Mouse (Mus musculus) neural tube, embryonic 15.5 days (tissue): ENCODE data around the gene Tmem273. TPM values are rescaled to one million over a fixed set of nuclear protein-coding genes. Genes with fewer than 3 reads are reported as not detected.
A peak's percentile ranks its signal among the peaks of the same experiment; 100 is the strongest.

Experiments
- ATAC-seq: fragments of 200-750 bp; cut with Nextera tagmentation; 2 replicates; pipeline ENCODE4 v1.8.0; 2017; ENCODE audit warnings: mild to moderate bottlenecking, moderate TSS enrichment, moderate library complexity; ENCODE audit not compliant: low FRiP score
- H3K27ac ChIP-seq: fragments of 300-500 bp; sonication (generic); replicated peaks from 2 replicates; pipeline ENCODE4 v1.5.1; 2015; ENCODE audit warnings: mild to moderate bottlenecking, inconsistent platforms
- H3K27me3 ChIP-seq: fragments of 300-500 bp; sonication (generic); replicated peaks from 2 replicates; pipeline ENCODE4 v1.6.1; 2015; ENCODE audit warnings: inconsistent platforms
- H3K36me3 ChIP-seq: fragments of 300-500 bp; sonication (generic); 2 replicates; pipeline ENCODE4 v1.6.1; 2015; ENCODE audit warnings: inconsistent platforms
- H3K4me1 ChIP-seq: fragments of 300-500 bp; sonication (generic); 2 replicates; pipeline ENCODE4 v1.6.1; 2015; ENCODE audit warnings: inconsistent platforms
- H3K4me2 ChIP-seq: fragments of 300-500 bp; sonication (generic); 2 replicates; pipeline ENCODE4 v1.6.1; 2015; ENCODE audit warnings: inconsistent platforms, mild to moderate bottlenecking, moderate library complexity
- H3K4me3 ChIP-seq: fragments of 300-500 bp; sonication (generic); replicated peaks from 2 replicates; pipeline ENCODE4 v1.5.1; 2015; ENCODE audit warnings: mild to moderate bottlenecking, inconsistent platforms
- H3K9ac ChIP-seq: fragments of 300-500 bp; sonication (generic); replicated peaks from 2 replicates; pipeline ENCODE4 v1.6.1; 2015; ENCODE audit warnings: mild to moderate bottlenecking, inconsistent platforms
- H3K9me3 ChIP-seq: fragments of 300-500 bp; sonication (generic); replicated peaks from 2 replicates; pipeline ENCODE4 v1.6.1; 2016; ENCODE audit warnings: inconsistent platforms
- WGBS: fragments of 180-500 bp; shearing (Covaris S2); methylation state at CpG from one replicate; pipeline ENCODE4 v1.1.7; 2015; ENCODE audit warnings: mixed read lengths; 5-methylcytosine and 5-hydroxymethylcytosine counted together
- polyA plus RNA-seq: library from polyadenylated mRNA; unstranded; fragments of >200 nt; fragmentation: Nextera tagmentation; extraction: Ambion mirVana; gene quantifications from 2 replicates; pipeline ENCODE4 v1.2.1, GENCODE M21; 2015

The Tmem273 gene
- polyA plus RNA-seq, 1 experiment from 2014 or later = 0.40 TPM

DNA sequence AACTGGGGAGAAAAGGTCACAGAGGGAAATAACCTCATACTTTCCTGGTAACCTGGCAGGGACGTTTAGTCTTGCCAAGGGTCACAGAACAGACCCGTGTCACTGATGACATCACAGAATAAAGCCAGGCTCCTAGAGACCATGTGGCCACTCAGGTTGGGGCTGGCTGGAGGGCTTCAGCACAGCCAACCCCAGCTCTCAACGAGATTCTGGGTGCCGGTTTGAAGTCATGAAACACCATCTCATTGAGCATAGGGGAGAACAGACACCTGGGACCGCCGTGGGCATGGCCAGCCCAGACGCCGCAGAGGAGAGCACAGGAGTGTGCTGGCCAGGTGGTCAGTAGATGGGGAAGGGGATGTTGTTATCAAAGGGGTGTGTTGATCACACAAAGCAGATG is 48.1 kb downstream of the Tmem273 start, which contains the start of gene Fam170b:
Gene Fam170b (plus strand): TSS at position 116 of the 400 bp plus-strand sequence.
- Histone ChIP-seq H3K4me3 (no peak within 1 kb of the TSS), H3K9me3 (no peaks in the 10 kb centered on the region), H3K4me1 (no peaks in the 10 kb centered on the region), H3K36me3 (no peaks in the 10 kb centered on the region), H3K4me2 (no peak within 1 kb of the TSS), H3K27ac (no peak within 1 kb of the TSS), H3K9ac (no peak within 1 kb of the TSS), H3K27me3 (no peaks in the 10 kb centered on the region)
- no peak for ATAC-seq
- WGBS = 82% methylated on average over 8 of the region's 8 CpGs

DNA sequence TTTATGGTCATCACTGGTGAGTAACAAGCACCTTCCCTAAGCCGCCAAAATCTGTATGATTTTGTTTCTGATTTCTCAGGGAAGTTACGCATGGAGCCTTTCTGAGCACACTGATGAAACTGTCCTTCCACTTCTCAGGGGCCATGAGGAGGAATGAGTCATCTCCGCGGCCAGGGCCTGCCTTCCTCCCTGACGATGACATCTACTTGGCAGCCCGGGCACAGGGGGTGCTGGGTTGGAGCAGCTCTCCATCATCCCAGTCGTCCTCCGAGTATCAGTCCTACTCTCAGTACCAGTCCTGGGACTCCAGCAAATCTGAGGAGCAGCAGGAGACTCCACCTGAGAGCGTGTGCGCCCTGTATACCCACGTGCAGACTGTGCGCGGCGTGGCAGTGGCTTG is 49.4 kb downstream of the Tmem273 start:
- no peak overlapping the region for H3K4me3 ChIP-seq
- H3K27me3 ChIP-seq = no peaks in the 10 kb centered on the region
- H3K27ac ChIP-seq = no peak overlapping the region
- WGBS = 86% methylated on average over 14 of the region's 14 CpGs
- no peaks in the 10 kb centered on the region for H3K4me1 ChIP-seq
- no peak overlapping the region for H3K9ac ChIP-seq
- no peak for ATAC-seq
- no peak overlapping the region for H3K4me2 ChIP-seq
- no peaks in the 10 kb centered on the region for H3K36me3 ChIP-seq
- no peaks in the 10 kb centered on the region for H3K9me3 ChIP-seq

DNA sequence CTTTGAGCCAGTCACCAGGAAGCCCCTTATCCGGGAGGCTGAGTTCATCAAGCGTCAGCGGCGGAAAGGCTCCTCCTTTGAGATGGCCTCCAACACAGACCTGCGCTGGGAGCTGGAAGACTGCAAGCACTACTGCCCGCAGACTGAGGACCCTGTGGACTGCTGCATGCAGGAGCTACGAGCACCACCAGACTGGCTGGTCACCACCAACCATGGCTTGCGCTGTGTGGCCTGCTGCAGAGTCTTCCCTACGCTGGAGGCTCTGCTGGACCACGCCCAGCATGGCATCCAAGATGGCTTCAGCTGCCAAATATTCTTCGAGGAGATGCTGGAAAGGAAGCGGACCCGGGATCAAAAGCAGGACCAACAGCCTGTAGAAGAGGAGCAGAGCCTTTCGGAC is 49.8 kb downstream of the Tmem273 start:
- no peaks in the 10 kb centered on the region for H3K36me3 ChIP-seq
- H3K27me3 ChIP-seq = no peaks in the 10 kb centered on the region
- H3K4me1 ChIP-seq = no peaks in the 10 kb centered on the region
- 91% methylated on average over 14 of the region's 14 CpGs for WGBS
- H3K9ac ChIP-seq = no peak overlapping the region
- no peak overlapping the region for H3K4me2 ChIP-seq
- no peak for ATAC-seq
- H3K4me3 ChIP-seq = no peak overlapping the region
- no peak overlapping the region for H3K27ac ChIP-seq
- H3K9me3 ChIP-seq = no peaks in the 10 kb centered on the region

- H3K4me3 ChIP-seq = no peak overlapping the region
- H3K9ac ChIP-seq = no peak overlapping the region
- no peak overlapping the region for H3K4me2 ChIP-seq
- H3K36me3 ChIP-seq = no peaks in the 10 kb centered on the region
- no peaks in the 10 kb centered on the region for H3K4me1 ChIP-seq
- 90% methylated on average over 11 of the region's 11 CpGs for WGBS
- no peaks in the 10 kb centered on the region for H3K27me3 ChIP-seq
- no peak overlapping the region for H3K27ac ChIP-seq
- H3K9me3 ChIP-seq = no peaks in the 10 kb centered on the region
- ATAC-seq = no peak
Observed at GRCm38 (mm10) chr14:32836191-32836590, 50.4 kb downstream of the Tmem273 start.

DNA sequence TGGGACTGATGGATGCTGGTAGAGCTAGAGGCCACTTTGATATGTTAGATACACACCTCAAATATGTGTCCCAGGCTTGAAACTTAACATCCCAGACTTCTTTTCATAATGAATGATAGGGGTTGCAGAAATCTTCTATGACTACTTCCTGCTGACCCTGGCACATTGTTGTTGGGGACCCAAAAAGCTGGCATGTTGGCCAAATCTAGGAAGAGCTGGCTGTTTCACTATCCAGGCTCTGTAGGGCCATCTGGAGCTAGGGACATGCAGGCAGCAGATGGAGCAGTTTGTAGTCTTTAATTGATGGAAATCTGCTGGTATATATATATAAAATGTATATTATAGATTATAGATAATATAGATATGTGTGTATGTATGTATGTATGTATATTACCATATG is 56.3 kb downstream of the Tmem273 start:
- Histone ChIP-seq H3K36me3 (no peaks in the 10 kb centered on the region), H3K9ac (no peak overlapping the region), H3K4me1 (no peaks in the 10 kb centered on the region), H3K9me3 (no peaks in the 10 kb centered on the region), H3K27ac (no peak overlapping the region), H3K4me2 (no peak overlapping the region), H3K4me3 (no peak overlapping the region), H3K27me3 (no peaks in the 10 kb centered on the region)
- ATAC-seq = no peak

DNA sequence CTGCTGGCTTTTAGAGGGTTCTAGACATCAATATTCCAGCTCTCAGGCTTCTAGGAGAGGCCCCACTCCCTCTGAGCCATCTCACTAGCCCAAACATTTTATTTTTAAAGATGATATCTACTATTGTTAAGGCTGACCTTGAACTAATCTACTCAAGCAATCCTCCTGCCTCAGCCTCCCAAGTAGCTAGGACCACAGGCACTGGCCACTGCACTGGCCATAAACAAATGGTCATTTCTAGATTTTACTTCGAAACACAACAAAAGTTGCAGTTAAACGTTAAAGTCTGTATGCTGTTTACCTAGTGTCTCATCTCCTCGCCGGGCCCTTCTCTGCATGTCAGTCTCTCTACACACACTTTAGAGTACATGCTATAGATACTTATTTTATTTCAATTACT is 68.3 kb downstream of the Tmem273 start:
- Histone ChIP-seq H3K4me1 (peaks cover 21% of the 10 kb centered on the region), H3K27me3 (peaks cover 22% of the 10 kb centered on the region), H3K4me3 (no peak overlapping the region), H3K36me3 (no peaks in the 10 kb centered on the region), H3K9me3 (no peaks in the 10 kb centered on the region), H3K27ac (no peak overlapping the region), H3K4me2 (no peak overlapping the region), H3K9ac (no peak overlapping the region)
- WGBS = 95% methylated on average over 4 of the region's 4 CpGs
- ATAC-seq = no peak

- Histone ChIP-seq H3K27ac (no peak overlapping the region), H3K36me3 (no peaks in the 10 kb centered on the region), H3K4me3 (peak overlapping the region; percentile 52), H3K4me1 (peaks cover 29% of the 10 kb centered on the region), H3K4me2 (peak overlapping the region; percentile 96), H3K27me3 (peaks cover 23% of the 10 kb centered on the region), H3K9me3 (no peaks in the 10 kb centered on the region), H3K9ac (no peak overlapping the region)
- ATAC-seq = no peak
- 42% methylated on average over 5 of the region's 5 CpGs for WGBS
Observed at GRCm38 (mm10) chr14:32856246-32856645, 70.5 kb downstream of the Tmem273 start.

DNA sequence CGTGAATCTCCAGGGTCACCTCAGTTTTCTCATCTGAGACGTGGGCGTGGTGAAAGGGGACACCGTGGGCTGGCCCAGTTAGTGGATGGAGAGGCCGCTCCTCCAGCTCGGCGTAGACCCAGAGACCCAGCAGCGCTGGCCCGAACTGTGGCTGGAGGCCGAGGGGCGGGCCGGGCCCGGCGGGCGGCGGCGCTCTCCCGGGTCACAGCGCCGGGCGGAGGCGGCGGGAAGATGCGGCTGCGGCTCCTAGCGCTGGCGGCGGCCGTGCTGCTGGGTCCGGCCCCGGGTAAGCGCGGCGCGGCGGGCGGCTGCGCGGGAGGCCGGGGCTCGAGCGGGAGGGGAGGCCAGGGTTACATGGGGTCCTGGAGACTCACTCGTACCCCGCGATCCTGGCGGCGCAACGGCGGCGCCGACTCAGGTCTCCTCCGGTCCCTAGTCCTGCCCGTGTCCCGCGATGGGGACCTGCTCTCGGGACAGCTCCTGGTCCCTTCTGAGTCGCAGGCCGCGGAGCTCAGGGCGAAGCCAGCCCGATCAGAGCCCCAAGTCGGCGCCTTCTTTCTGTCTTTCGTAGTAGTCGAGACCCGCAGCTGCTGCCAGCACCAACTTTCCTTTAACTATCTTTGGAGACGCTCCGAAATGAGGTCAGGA is 71.0 kb downstream of the Tmem273 start, which contains the start of gene Vstm4:
Gene Vstm4 (plus strand): TSS at position 76 of the 648 bp plus-strand sequence.
- H3K36me3 ChIP-seq = no peaks in the 10 kb centered on the region
- H3K9ac ChIP-seq = peak within 1 kb of the TSS; percentile 64
- ATAC-seq = peak; percentile 69
- peaks cover 24% of the 10 kb centered on the region for H3K27me3 ChIP-seq
- peak within 1 kb of the TSS; percentile 52 for H3K4me3 ChIP-seq
- no peaks in the 10 kb centered on the region for H3K9me3 ChIP-seq
- peaks cover 35% of the 10 kb centered on the region for H3K4me1 ChIP-seq
- peak within 1 kb of the TSS; percentile 96 for H3K4me2 ChIP-seq
- H3K27ac ChIP-seq = peak within 1 kb of the TSS; percentile 66
- WGBS = under 1% methylated on average over 61 of the region's 68 CpGs

DNA sequence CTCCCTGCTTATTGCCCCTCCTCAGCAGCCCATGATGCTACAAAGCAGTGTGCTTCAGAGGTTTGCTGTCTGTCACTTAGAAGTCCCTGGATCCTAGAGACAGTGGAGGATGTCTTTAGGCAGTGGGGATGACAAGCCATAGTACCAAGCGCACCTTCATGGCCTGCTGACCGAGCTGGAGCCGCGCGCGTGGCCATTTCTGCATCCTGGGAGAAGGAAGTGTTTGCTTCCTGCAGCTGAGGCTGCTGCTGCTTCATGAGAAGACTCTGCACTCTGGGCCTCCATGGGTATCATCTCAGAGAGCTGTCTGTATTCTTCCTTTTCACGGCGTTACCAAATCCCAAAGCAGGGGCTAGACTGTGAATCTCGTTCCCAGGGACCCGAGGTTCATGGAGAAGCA is 72.6 kb downstream of the Tmem273 start:
- no peak for ATAC-seq
- H3K4me2 ChIP-seq = no peak overlapping the region
- WGBS = 93% methylated on average over 10 of the region's 10 CpGs

DNA sequence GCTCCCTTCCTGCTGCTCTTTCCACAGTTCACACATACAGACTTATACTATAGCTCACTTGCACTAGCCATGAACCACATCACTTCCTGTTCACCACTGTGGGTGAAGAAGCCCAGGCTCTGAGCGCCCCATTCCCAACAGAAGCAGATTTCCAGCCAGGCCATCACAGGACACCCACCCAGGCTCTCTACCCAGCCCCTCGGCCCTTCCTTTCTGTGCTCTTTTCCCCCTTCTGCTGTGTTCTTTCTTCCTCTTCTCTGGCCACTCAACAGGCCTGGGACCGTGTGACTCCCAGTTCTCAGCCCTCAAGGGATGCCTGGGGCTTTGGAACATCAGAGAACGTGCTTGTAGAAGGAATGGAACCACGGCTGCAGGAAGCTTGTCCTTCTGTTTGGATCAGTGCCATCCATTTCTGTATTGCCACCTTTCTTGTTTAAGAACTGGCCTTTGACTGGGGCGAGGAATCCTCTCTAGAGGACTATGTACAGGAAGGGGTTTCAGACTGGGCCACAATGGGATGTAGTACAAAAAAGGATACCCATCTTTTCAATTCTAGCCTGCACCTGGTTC is 73.3 kb downstream of the Tmem273 start:
- ATAC-seq = no peak
- Histone ChIP-seq H3K27me3 (peaks cover 26% of the 10 kb centered on the region), H3K36me3 (no peaks in the 10 kb centered on the region), H3K9ac (no peak overlapping the region), H3K4me3 (no peak overlapping the region), H3K9me3 (no peaks in the 10 kb centered on the region), H3K4me2 (no peak overlapping the region), H3K27ac (no peak overlapping the region), H3K4me1 (peaks cover 35% of the 10 kb centered on the region)
- WGBS = 75% methylated on average over 6 of the region's 6 CpGs

More for the DNA sequence above, 72.6 kb downstream of the Tmem273 start:
- no peaks in the 10 kb centered on the region for H3K9me3 ChIP-seq
- H3K27me3 ChIP-seq = peaks cover 26% of the 10 kb centered on the region
- peaks cover 35% of the 10 kb centered on the region for H3K4me1 ChIP-seq
- no peaks in the 10 kb centered on the region for H3K36me3 ChIP-seq
- H3K27ac ChIP-seq = no peak overlapping the region
- H3K4me3 ChIP-seq = no peak overlapping the region
- no peak overlapping the region for H3K9ac ChIP-seq

GRCm38 (mm10) chr14:32859831-32860569 is 74.2 kb downstream of the Tmem273 start:
- Histone ChIP-seq H3K27me3 (peaks cover 26% of the 10 kb centered on the region), H3K4me1 (peaks cover 35% of the 10 kb centered on the region), H3K36me3 (no peaks in the 10 kb centered on the region), H3K9me3 (no peaks in the 10 kb centered on the region), H3K4me3 (no peak overlapping the region), H3K4me2 (no peak overlapping the region), H3K9ac (no peak overlapping the region), H3K27ac (no peak overlapping the region)
- no peak for ATAC-seq
- 62% methylated on average over 11 of the region's 11 CpGs for WGBS

DNA sequence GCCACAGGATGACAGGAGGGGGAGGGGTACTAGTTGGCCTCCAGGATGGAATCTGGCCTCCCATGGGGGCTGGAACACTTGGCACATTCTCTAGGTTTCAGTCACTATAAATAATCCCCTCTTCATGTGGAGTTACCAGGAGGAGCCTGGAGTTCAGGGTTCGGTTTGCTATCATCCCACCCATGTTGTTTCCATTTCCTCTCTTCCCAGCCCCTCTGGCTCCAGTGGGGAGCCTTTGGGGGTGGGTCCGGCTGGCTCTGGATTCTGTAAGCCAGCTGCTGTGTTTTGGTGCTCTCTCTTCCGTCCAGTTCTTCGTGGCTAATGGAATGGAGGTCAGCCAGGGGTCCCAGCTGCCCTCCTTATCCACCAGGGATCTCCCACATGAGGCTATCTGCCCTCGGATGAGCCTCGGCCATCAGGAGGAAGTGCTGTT is 75.4 kb downstream of the Tmem273 start:
- H3K27ac ChIP-seq = peak overlapping the region; percentile 11; the same call in 1 of the 2 replicates
- H3K4me2 ChIP-seq = no peak overlapping the region

More for the DNA sequence above, 75.4 kb downstream of the Tmem273 start:
- H3K27me3 ChIP-seq = peaks cover 21% of the 10 kb centered on the region
- no peak overlapping the region for H3K4me3 ChIP-seq
- ATAC-seq = no peak
- H3K9me3 ChIP-seq = no peaks in the 10 kb centered on the region
- no peak overlapping the region for H3K9ac ChIP-seq
- WGBS = 34% methylated on average over 6 of the region's 6 CpGs
- H3K36me3 ChIP-seq = no peaks in the 10 kb centered on the region
- H3K4me1 ChIP-seq = peaks cover 35% of the 10 kb centered on the region
